Mouse (Mus musculus): ENCODE measurements at regions not wholly inside any gene's neighbourhood (a gene's known extent, or its start where the extent isn't known, plus 50 kb on each side); places are given as distances from the start of the nearest gene placed in this dataset.

GRCm38 (mm10) chr11:90807343-90807742, 119.2 kb upstream of the Tom1l1 start:
- TF ChIP-seq POLR2A (IDR thresholded peaks at IDR 0.05; ENCODE audit: insufficient read depth, low read depth, low read length), result no peak
- TF ChIP-seq CTCF (IDR thresholded peaks at IDR 0.05; ENCODE audit: insufficient read depth, low read depth, low read length), result no peak

Measured in olfactory bulb, adult 2 months (tissue).